Mouse (Mus musculus): ENCODE results near the gene Nrg4.

DNA sequence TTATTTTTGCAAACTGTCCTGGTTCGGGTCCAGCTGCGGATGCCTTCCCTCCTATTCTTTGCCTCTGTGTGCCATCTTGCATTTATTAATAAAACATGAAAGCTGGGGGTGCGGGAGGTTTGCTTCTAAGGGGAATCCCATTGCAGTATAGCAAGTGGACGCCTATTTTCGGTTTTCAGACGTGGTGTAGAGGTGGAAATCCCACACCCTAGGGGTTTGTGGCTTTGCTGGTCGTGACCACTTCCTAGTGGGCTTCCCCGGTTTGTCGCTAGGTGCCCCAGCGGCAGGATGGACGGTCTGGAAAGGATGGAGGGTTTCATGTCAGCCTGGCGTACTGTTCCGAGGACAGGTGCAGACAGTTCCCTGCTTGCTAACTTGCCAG is 581 bp upstream of the Nrg4 start:
- TF ChIP-seq CTCF (conservative IDR thresholded peaks at IDR 0.05; ENCODE audit: low read length), result no peak
- no peak for TF ChIP-seq NANOG (IDR thresholded peaks at IDR 0.05; ENCODE audit: borderline replicate concordance, low read length)

Measured in E14TG2a.4 (cell line).